Mouse (Mus musculus): Measurements from ENCODE around the gene Utf1. TPM values are rescaled to one million over a fixed set of nuclear protein-coding genes. Genes with fewer than 3 reads are reported as not detected.

The Utf1 gene
- total RNA-seq, 2 experiments from 2014 or later: not detected

GRCm38 (mm10) chr7:139969348-139970130 lies 25.9 kb downstream of the Utf1 start:
- intact Hi-C loops (cut with DNase I): loop anchor here (2.0 kb wide), 2 partner anchors 25 to 93 kb away; no protein-coding TSS in a partner anchor

DNA sequence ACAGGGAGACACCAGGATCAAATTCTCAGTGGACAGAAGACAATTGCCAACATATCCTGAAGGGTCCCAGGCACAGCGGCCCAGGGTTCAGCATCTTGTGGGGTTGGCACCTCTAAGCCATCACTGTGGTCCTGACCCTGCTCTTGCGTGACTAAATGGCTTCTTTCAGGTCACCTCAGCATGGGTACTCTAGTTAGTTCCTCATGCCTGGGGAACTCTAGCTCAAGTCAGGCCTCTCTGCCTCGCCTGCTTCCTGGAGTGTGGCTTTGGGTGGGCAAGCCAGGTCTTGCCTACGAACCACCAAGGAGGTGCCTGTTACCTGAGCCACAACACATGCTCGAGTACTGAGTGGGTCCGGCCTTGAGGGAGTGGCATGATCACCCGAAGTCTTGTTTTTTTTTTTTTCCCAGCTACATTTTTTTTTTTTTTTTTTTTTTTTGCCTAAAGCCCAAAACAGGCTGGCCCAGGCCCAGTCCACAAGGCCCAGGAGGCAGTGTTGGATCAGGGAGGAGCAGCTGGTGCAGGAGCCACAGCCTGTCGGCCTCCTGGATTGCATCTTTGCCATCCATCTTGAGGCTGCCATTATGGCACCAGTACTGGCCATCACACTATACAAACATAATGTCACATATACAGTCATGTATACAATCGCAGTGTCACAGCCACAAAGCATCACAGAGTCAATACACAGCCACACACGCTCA lies 26.8 kb downstream of the Utf1 start:
- DNase-seq: no peak
- intact Hi-C loops (cut with DNase I): loop anchor here (2.0 kb wide), 1 partner anchor 92 kb away; no protein-coding TSS in a partner anchor

More at GRCm38 (mm10) chr7:139969348-139970130, 25.9 kb downstream of the Utf1 start:
- DNase-seq: peak; percentile 69 to 71

DNA sequence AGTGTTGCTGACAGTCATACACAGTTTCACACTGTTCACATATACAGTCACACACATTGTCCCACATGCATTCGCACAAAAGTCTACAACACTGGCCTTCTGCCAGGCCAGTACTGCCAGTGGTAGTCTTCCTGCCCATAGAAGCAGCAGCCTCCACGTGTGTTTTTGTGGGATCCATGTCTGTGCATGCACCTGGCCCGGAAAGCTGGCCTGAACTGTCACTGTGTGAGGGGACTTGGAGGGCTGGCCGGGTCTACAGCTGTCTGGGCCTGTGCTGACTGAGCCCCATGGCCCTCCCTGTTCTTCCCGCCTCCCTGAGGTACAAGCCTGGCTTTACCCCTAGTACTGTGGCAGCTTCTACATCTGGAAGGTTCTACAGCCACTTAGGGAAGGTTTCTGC lies 27.4 kb downstream of the Utf1 start:
- intact Hi-C loops (cut with DNase I): loop anchor here (2.0 kb wide), 1 partner anchor 92 kb away; no protein-coding TSS in a partner anchor
- no peak for DNase-seq

DNA sequence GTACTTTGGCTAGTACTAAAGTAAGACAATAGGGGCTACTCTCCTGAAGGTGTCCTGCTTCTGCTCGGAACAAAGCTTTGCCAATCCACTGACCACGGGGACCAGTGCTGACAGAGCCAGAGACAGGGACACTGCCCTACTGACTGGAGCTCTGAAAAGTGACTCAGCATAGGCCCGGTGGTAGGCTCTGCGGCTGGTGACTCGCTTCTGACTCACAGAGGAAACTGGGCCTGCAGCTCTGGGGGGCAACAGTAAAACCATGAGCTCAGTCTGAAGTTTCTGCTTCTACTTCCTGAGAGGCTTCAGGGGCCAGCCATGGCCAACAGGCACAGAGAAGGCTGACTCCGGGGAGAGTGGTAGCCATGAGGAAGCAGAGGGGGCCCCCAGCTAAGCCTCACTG lies 27.8 kb downstream of the Utf1 start:
- intact Hi-C loops (cut with DNase I): loop anchor here (2.0 kb wide), 1 partner anchor 91 kb away; no protein-coding TSS in a partner anchor
- DNase-seq: no peak

GRCm38 (mm10) chr7:139972923-139973331 lies 29.3 kb downstream of the Utf1 start:
- intact Hi-C loops (cut with DNase I): no loop called here
- no peak for DNase-seq

GRCm38 (mm10) chr7:139974307-139974706 lies 30.7 kb downstream of the Utf1 start:
- intact Hi-C loops (cut with DNase I): no loop called here
- DNase-seq: no peak

DNA sequence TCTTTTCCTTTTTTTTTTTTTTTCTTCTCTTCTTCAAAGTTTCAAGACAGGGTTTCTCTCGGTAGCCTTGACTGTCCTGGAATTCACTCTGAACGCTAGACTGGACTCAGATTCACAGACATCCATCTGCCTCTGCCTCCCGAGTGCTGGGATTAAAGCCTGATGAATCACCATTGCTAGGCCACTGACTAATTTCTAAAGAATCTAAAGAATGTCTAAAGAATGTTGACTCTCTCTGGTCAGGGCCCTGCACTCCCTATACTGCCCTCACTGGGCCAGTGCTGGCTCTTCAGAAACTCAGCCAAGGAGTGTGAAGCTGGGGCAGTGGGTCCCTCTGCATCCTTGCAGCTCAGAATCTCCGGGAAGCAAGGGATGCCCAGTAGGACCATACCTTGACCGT lies 31.9 kb downstream of the Utf1 start:
- DNase-seq: no peak
- intact Hi-C loops (cut with DNase I): loop anchor here (5.0 kb wide), 1 partner anchor 167 kb away; no protein-coding TSS in a partner anchor

DNA sequence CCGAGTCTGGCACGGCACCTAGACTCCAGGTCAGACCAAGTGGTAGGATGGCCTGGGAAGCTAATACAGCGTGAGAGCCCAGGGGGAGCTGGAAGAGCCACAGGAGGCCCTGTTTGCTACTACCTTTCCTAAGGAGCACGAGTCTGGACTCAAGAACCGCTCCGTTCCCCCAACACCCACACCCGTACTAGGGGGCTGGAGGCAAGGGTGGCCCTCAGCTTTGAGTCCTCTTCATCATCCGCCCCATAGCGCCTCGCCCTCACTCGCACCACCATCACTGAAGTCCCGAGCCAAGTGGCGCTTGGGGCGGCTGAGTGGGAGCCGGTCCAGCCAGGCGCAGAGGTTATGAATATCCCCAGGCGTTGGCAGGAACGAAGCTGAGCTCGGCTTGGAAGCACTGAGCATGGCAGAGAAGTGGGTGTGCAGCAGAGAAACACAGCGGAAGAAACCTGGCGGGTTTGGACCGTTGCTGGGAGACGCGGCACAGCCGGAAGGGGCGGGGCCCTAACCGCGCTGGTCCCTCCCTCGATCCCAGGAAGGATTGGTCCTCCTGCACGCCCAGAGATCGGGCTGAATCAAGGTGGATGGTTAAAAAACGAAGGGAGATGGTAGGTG lies 34.8 kb downstream of the Utf1 start, which contains the start of gene 6430531B16Rik:
6430531B16Rik (minus strand) TSS at position 478 of the 615 bp plus-strand sequence.
- peak; percentile 68 to 70 for DNase-seq
- intact Hi-C loops (cut with DNase I): loop anchor here (5.0 kb wide), 1 partner anchor 164 kb away; no protein-coding TSS in a partner anchor

DNA sequence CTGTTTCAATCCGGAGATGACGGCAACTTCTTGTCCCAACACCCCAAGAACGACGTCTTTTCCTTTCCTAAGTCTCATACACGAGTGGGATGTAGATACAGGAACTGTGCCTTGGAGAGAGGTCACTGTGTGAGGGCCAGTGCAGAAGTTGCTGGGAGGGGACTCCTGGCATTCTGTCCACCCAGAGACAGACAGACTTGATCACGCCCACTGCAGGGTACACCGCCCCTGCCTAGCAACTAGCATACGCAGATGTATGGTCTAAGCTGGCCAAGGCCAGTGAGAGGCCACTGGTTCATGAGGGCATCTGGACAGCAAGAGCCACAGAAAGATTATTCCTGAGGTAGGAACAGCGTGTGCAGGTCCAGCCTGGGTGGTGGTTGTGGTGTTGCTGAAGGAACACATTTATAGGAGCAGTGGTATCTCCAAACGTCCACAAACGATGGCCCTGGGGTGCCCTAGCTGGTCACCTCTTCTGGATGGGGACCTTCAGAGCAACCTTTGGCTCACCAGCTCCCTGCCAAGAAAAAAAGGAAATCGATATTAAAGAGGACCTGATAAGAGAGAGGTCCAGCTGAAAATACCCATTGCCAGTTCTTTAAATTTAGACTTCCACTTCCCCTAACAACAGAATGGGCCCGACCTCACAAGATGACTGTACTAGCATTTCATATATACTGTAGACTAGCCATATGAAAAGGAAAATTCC lies 35.6 kb downstream of the Utf1 start:
- intact Hi-C loops (cut with DNase I): loop anchor here (5.0 kb wide), 1 partner anchor 163 kb away; no protein-coding TSS in a partner anchor

GRCm38 (mm10) chr7:139980778-139981177 lies 37.2 kb downstream of the Utf1 start:
- no peak for DNase-seq
- intact Hi-C loops (cut with DNase I): no loop called here

More for the DNA sequence above, 35.6 kb downstream of the Utf1 start:
- DNase-seq: no peak

DNA sequence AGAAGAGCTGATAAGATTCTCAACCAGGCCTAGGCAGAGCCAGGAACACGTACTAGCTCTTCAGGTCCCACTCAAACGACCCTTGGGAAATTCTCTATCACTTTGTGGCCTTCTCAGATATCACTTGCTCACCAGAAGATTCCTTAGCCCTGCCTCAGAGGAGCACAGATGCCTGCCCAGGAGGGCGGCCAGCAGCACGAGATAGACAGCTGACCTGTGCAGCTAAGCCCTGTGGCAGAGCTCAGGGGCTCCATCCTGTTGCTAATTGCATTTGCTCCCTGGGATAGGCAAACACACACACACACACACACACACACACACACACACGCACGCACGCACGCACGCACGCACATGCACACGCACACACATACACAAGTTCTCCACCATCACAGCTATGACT lies 38.5 kb downstream of the Utf1 start:
- no peak for DNase-seq
- intact Hi-C loops (cut with DNase I): no loop called here

- DNase-seq: no peak
- intact Hi-C loops (cut with DNase I): no loop called here
Measured at GRCm38 (mm10) chr7:139984505-139984904, 40.9 kb downstream of the Utf1 start.

DNA sequence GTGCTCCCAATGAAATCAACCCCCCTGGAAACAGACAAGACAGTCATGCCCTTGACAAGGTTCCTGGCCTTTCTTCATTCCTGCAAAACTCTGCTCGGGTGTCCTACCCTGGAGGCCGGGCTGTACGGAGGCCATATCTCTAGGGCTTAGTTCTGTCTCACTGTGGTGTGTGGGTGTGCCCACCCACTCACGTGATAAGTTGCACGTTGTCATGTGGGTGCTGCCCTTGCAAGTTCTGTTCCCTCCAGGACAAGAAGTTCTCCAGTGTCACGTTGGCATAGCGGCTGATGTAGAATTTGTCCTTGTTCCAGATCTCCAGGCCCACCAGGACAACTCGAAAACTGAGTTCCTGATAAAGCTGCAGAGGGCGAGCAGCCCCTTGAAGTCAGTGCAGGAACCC lies 44.7 kb downstream of the Utf1 start:
- intact Hi-C loops (cut with DNase I): no loop called here

GRCm38 (mm10) chr7:139990864-139991394 lies 47.3 kb downstream of the Utf1 start:
- no peak for DNase-seq
- intact Hi-C loops (cut with DNase I): loop anchor here (5.0 kb wide), 2 partner anchors 71 to 84 kb away; no protein-coding TSS in a partner anchor

More for the DNA sequence above, 44.7 kb downstream of the Utf1 start:
- no peak for DNase-seq

- intact Hi-C loops (cut with DNase I): loop anchor here (5.0 kb wide), 2 partner anchors 70 to 85 kb away; no protein-coding TSS in a partner anchor
Measured at GRCm38 (mm10) chr7:139992406-139992805, 48.8 kb downstream of the Utf1 start, which contains the start of gene Adam8. Gene Adam8 (minus strand): TSS chr7:139992562.

GRCm38 (mm10) chr7:139993532-139993931 lies 49.9 kb downstream of the Utf1 start:
- no peak for DNase-seq
- intact Hi-C loops (cut with DNase I): loop anchor here (5.0 kb wide), 2 partner anchors 69 to 86 kb away; no protein-coding TSS in a partner anchor

More at GRCm38 (mm10) chr7:139992406-139992805, 48.8 kb downstream of the Utf1 start, which contains the start of gene Adam8:
- no peak for DNase-seq

DNA sequence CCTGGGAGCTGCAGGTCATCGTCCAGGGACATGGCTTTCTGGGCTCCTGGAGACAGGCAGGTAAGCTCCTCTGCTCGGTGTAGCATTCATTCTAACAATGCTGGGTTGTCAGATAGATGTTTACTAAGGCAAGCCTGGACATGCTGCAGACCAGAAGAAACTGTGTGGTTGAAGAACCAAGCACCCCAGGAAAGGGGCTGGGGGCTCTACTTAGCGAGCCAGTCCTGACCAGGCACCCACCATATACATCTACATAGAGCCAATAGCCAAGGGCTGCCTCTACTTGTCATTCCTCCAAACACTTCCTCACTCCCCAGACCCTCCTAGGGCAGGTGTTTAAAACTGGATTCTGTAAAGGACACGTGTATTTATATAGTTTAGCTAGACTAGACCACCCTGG lies 50.6 kb downstream of the Utf1 start:
- no peak for DNase-seq
- intact Hi-C loops (cut with DNase I): loop anchor here (2.0 to 5.0 kb wide), 3 partner anchors 25 to 87 kb away; no protein-coding TSS in a partner anchor

DNA sequence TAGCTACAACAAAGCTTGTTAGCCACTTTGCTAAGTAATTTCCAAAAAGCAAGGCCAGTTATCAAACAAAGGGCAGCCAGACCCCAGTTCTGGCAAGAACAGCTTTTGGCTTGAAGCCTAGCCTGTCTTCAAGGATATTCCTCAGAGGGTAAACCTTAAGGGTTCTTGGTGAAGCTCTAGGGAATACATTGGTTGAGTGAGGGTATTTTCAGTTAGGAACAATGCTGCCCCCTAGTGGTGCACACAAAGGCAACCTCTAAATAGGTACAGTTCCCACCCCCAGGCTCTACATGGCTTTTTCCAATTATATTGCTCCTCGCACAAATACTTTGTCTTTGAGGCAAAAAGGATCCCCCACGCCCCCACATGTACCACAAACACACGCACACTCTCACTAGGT lies 51.1 kb downstream of the Utf1 start:
- no peak for DNase-seq
- intact Hi-C loops (cut with DNase I): loop anchor here (2.0 to 5.0 kb wide), 3 partner anchors 26 to 87 kb away; no protein-coding TSS in a partner anchor

Measured in gastrocnemius, postnatal 36 days (tissue).